Mouse (Mus musculus) CH12.LX (cell line): ENCODE results near the gene AW209491. TPM values are rescaled to one million over a fixed set of nuclear protein-coding genes. Genes with fewer than 3 reads are reported as not detected.
A peak's percentile ranks its signal among the peaks of the same experiment; 100 is the strongest.

Experiments
- DNase-seq: peaks from one replicate; pipeline ENCODE4 v3.0.0-alpha.2; 2013; ENCODE audit errors: extremely low read depth
- H3K27ac ChIP-seq: 2 replicates; pipeline ENCODE4 v1.5.1; 2012; ENCODE audit warnings: low read depth, mild to moderate bottlenecking, control low read depth, moderate library complexity; ENCODE audit not compliant: insufficient read depth
- H3K27me3 ChIP-seq: replicated peaks from 2 replicates; pipeline ENCODE3; 2012; ENCODE audit warnings: inconsistent platforms
- H3K36me3 ChIP-seq, 2 experiments: replicated peaks in 1 of 2; 2 replicates each; pipeline versions ENCODE3 to v1.6.1; 2012; ENCODE audit warnings: inconsistent platforms in 1 of 2, low read length in 1 of 2, mild to moderate bottlenecking in 1 of 2, mixed read lengths in 1 of 2, moderate library complexity in 1 of 2; ENCODE audit not compliant: control insufficient read depth in 1 of 2, insufficient read depth in 1 of 2
- H3K4me1 ChIP-seq, 2 experiments: 2 replicates each; pipeline ENCODE4 v1.6.1; 2012; ENCODE audit warnings: inconsistent platforms in 1 of 2, moderate library complexity in 1 of 2; ENCODE audit not compliant: insufficient read depth in 2 of 2, control insufficient read depth in 1 of 2
- H3K4me2 ChIP-seq: 2 replicates; pipeline ENCODE4 v1.6.1; 2012; ENCODE audit warnings: low read depth, mild to moderate bottlenecking, control low read depth; ENCODE audit not compliant: poor library complexity, insufficient read depth, severe bottlenecking
- H3K4me3 ChIP-seq, 3 experiments: fragments of 150-350 bp in 1 of 3; sonication (generic) in 1 of 3; replicated peaks in 1 of 3; 2 replicates each; pipeline versions ENCODE3 to v1.5.1; 2011 to 2012; ENCODE audit warnings: low read depth in 2 of 3, low read length in 2 of 3, mild to moderate bottlenecking in 2 of 3, moderate library complexity in 2 of 3, control low read depth in 1 of 3, improper control_type of control experiment in 1 of 3, inconsistent platforms in 1 of 3, mixed read lengths in 1 of 3; ENCODE audit not compliant: poor library complexity in 1 of 3
- H3K79me2 ChIP-seq: replicated peaks from 2 replicates; pipeline ENCODE4 v1.6.1; 2012; ENCODE audit warnings: mild to moderate bottlenecking, moderate library complexity; ENCODE audit not compliant: control insufficient read depth, poor library complexity, insufficient read depth, severe bottlenecking; ENCODE audit errors: extremely low read depth
- H3K9ac ChIP-seq: 2 replicates; pipeline ENCODE4 v1.6.1; 2012; ENCODE audit warnings: low read depth, mild to moderate bottlenecking, control low read depth, moderate library complexity; ENCODE audit not compliant: insufficient read depth
- H3K9me3 ChIP-seq: replicated peaks from 2 replicates; pipeline ENCODE3; 2012; ENCODE audit warnings: low read length, inconsistent platforms, mixed read lengths
- CHD2 ChIP-seq: IDR thresholded peaks from 2 replicates; pipeline ENCODE4 v1.6.1; 2011; ENCODE audit warnings: low read length, improper control_type of control experiment
- CTCF ChIP-seq, 2 experiments: IDR thresholded peaks in 1 of 2; conservative IDR thresholded peaks in 1 of 2; 2 replicates each; pipeline ENCODE4 v1.5.1; 2011 to 2012; ENCODE audit warnings: low read depth in 2 of 2, low read length in 2 of 2, improper control_type of control experiment in 1 of 2, inconsistent platforms in 1 of 2, mild to moderate bottlenecking in 1 of 2, moderate library complexity in 1 of 2
- ELF1 ChIP-seq: IDR thresholded peaks from 2 replicates; pipeline ENCODE4 v1.6.1; 2014; ENCODE audit warnings: low read depth, mild to moderate bottlenecking, inconsistent platforms, low read length, improper control_type of control experiment
- ETS1 ChIP-seq: conservative IDR thresholded peaks from 2 replicates; pipeline ENCODE4 v1.6.1; 2012; ENCODE audit warnings: low read depth, mild to moderate bottlenecking, inconsistent platforms, low read length, improper control_type of control experiment, moderate library complexity
- GABPA ChIP-seq: IDR thresholded peaks from 2 replicates; pipeline ENCODE4 v1.6.1; 2012; ENCODE audit warnings: low read depth, low read length, improper control_type of control experiment, inconsistent platforms; ENCODE audit not compliant: insufficient replicate concordance
- HCFC1 ChIP-seq: IDR thresholded peaks from 2 replicates; pipeline ENCODE4 v1.6.1; 2012; ENCODE audit warnings: low read depth, mild to moderate bottlenecking, inconsistent platforms, low read length, improper control_type of control experiment
- IRF4 ChIP-seq: IDR thresholded peaks from 2 replicates; pipeline ENCODE4 v1.6.1; 2014; ENCODE audit warnings: low read depth, mild to moderate bottlenecking, inconsistent platforms, low read length, improper control_type of control experiment
- JUN ChIP-seq: IDR thresholded peaks from 2 replicates; pipeline ENCODE4 v1.6.1; 2011; ENCODE audit warnings: low read depth, mild to moderate bottlenecking, low read length, improper control_type of control experiment, moderate library complexity; ENCODE audit not compliant: insufficient read depth
- MAX ChIP-seq: IDR thresholded peaks from 2 replicates; pipeline ENCODE4 v1.6.1; 2011; ENCODE audit warnings: low read length, improper control_type of control experiment
- MAZ ChIP-seq: IDR thresholded peaks from 2 replicates; pipeline ENCODE4 v1.6.1; 2012; ENCODE audit warnings: low read depth, mild to moderate bottlenecking, inconsistent platforms, low read length, improper control_type of control experiment, moderate library complexity
- MXI1 ChIP-seq: IDR thresholded peaks from 2 replicates; pipeline ENCODE4 v1.6.1; 2011; ENCODE audit warnings: mild to moderate bottlenecking, low read depth, low read length, improper control_type of control experiment
- MYC ChIP-seq: IDR thresholded peaks from 2 replicates; pipeline ENCODE4 v1.6.1; 2011; ENCODE audit warnings: low read depth, mild to moderate bottlenecking, improper control_type of control experiment, low read length
- PAX5 ChIP-seq: IDR thresholded peaks from 2 replicates; pipeline ENCODE4 v1.6.1; 2012; ENCODE audit warnings: low read length, inconsistent platforms, mixed read lengths
- POLR2A ChIP-seq: IDR thresholded peaks from 2 replicates; pipeline ENCODE4 v1.6.1; 2011; ENCODE audit warnings: low read depth, mild to moderate bottlenecking, improper control_type of control experiment, low read length
- RAD21 ChIP-seq: IDR thresholded peaks from 2 replicates; pipeline ENCODE4 v1.6.1; 2011; ENCODE audit warnings: low read depth, mild to moderate bottlenecking, low read length, improper control_type of control experiment, moderate library complexity
- RCOR1 ChIP-seq: conservative IDR thresholded peaks from 2 replicates; pipeline ENCODE4 v1.6.1; 2012; ENCODE audit warnings: low read depth, mild to moderate bottlenecking, inconsistent platforms, low read length, improper control_type of control experiment
- SIN3A ChIP-seq: IDR thresholded peaks from 2 replicates; pipeline ENCODE4 v1.6.1; 2012; ENCODE audit warnings: low read length, improper control_type of control experiment, inconsistent platforms
- SMC3 ChIP-seq: IDR thresholded peaks from 2 replicates; pipeline ENCODE4 v1.6.1; 2011; ENCODE audit warnings: low read depth, low read length, improper control_type of control experiment
- UBTF ChIP-seq: IDR thresholded peaks from 2 replicates; pipeline ENCODE4 v1.6.1; 2012; ENCODE audit warnings: low read depth, mild to moderate bottlenecking, inconsistent platforms, low read length, improper control_type of control experiment, moderate library complexity
- ZC3H11A ChIP-seq: IDR thresholded peaks from 2 replicates; pipeline ENCODE4 v1.6.1; 2012; ENCODE audit warnings: low read depth, mild to moderate bottlenecking, inconsistent platforms, low read length, improper control_type of control experiment
- dilution Hi-C: fragments of 300-500 bp; cut with MboI; formaldehyde crosslinking; loops from 2 replicates; pipeline ENCODE4 v1.14.3; 2020; ENCODE audit warnings: low sequenced_read_pairs; ENCODE audit not compliant: extremely low pct_unique_long_range_greater_than_20kb, extremely low pct_ligation_motif_present
- in situ Hi-C: fragments of 300-500 bp; cut with MboI; formaldehyde crosslinking; loops from 3 replicates; pipeline ENCODE4 v1.14.3; 2019; ENCODE audit warnings: low sequenced_read_pairs, low pct_ligation_motif_present, low pct_unique_long_range_greater_than_20kb, mixed read lengths
- polyA plus RNA-seq: library from polyadenylated mRNA; unstranded; fragments of >175 nt; gene quantifications from 2 replicates; pipeline ENCODE4 v1.2.1, GENCODE M21; 2012; ENCODE audit warnings: low read depth; ENCODE audit not compliant: insufficient read length
- total RNA-seq, 2 experiments: library from RNA; depleted of rRNA; stranded (reverse); fragments of 300-350 nt in 1 of 2; fragments of >200 nt in 1 of 2; gene quantifications; 2 replicates each; pipeline ENCODE4 v1.2.3; 2012 to 2014

Gene AW209491
- total and polyA plus RNA-seq, 3 experiments: 13.7 to 24.3 (median 18.8) TPM

- no peak for DNase-seq
- dilution Hi-C loops (no loop called here), in situ Hi-C loops (loop anchor here (25.0 kb wide), 1 partner anchor 1095 kb away; no protein-coding TSS in a partner anchor)
- TF ChIP-seq GABPA: no peak
- TF ChIP-seq POLR2A: no peak
- no peak for TF ChIP-seq CHD2
- no peak for TF ChIP-seq MAZ
- TF ChIP-seq SIN3A: no peak
- TF ChIP-seq RCOR1: no peak
- TF ChIP-seq MAX: no peak
- no peak for TF ChIP-seq PAX5
- no peak for TF ChIP-seq ETS1
- no peak for TF ChIP-seq ZC3H11A
- TF ChIP-seq IRF4: no peak
- no peak for TF ChIP-seq JUN
- Histone ChIP-seq H3K27ac (no peak overlapping the region), H3K4me3 (no peak overlapping the region), H3K79me2 (no peaks in the 10 kb centered on the region), H3K4me1 (no peaks in the 10 kb centered on the region), H3K9me3 (no peaks in the 10 kb centered on the region), H3K27me3 (no peaks in the 10 kb centered on the region), H3K4me2 (no peak overlapping the region), H3K9ac (no peak overlapping the region), H3K36me3 (no peaks in the 10 kb centered on the region)
Measured at GRCm38 (mm10) chr13:14667107-14667506, 37.2 kb downstream of the AW209491 start.

GRCm38 (mm10) chr13:14670342-14670741 lies 40.4 kb downstream of the AW209491 start:
- Histone ChIP-seq H3K9me3 (no peaks in the 10 kb centered on the region), H3K4me3 (no peak overlapping the region), H3K27ac (no peak overlapping the region), H3K27me3 (no peaks in the 10 kb centered on the region), H3K9ac (no peak overlapping the region), H3K36me3 (no peaks in the 10 kb centered on the region), H3K79me2 (no peaks in the 10 kb centered on the region), H3K4me2 (no peak overlapping the region), H3K4me1 (no peaks in the 10 kb centered on the region)
- TF ChIP-seq SMC3 (peak; percentile 64), POLR2A (no peak), ELF1 (no peak), UBTF (no peak), RCOR1 (no peak), CHD2 (no peak), CTCF (conservative IDR thresholded peaks at IDR 0.05 in 1 of 2, IDR thresholded peaks at IDR 0.05 in 1 of 2; ENCODE audit: low read depth in 2 of 2, low read length in 2 of 2) (peak; percentile 24 to 65; a peak in 3 of 4 replicates), HCFC1 (no peak), MXI1 (no peak), MYC (no peak), PAX5 (no peak), RAD21 (peak; percentile 55)
- peak; percentile 17 for DNase-seq
- in situ Hi-C loops: loop anchor here (25.0 kb wide), 1 partner anchor 1092 kb away; no protein-coding TSS in a partner anchor
- dilution Hi-C loops: no loop called here

Other genes with a start within 250 kb of the AW209491 start
- gene Hecw1, start 106.9 kb upstream of the AW209491 start, total RNA-seq (2012; rRNA removed): not detected in 2 replicates
- not detected in 2 replicates for gene Hecw1, start 106.9 kb upstream of the AW209491 start, total RNA-seq (2014; rRNA removed)
- gene Hecw1, start 106.9 kb upstream of the AW209491 start, polyA plus RNA-seq: not detected in 2 replicates
- 48.7 and 67.1 TPM in 2 replicates for gene Mrpl32, start 17.0 kb upstream of the AW209491 start, total RNA-seq (2012; rRNA removed)
- 190 and 238 TPM in 2 replicates for gene Mrpl32, start 17.0 kb upstream of the AW209491 start, total RNA-seq (2014; rRNA removed)
- 129 and 133 TPM in 2 replicates for gene Mrpl32, start 17.0 kb upstream of the AW209491 start, polyA plus RNA-seq
- 134 and 159 TPM in 2 replicates for gene Psma2, start 16.9 kb upstream of the AW209491 start, total RNA-seq (2012; rRNA removed)
- gene Psma2, start 16.9 kb upstream of the AW209491 start, total RNA-seq (2014; rRNA removed): 290 and 319 TPM in 2 replicates
- 184 and 206 TPM in 2 replicates for gene Psma2, start 16.9 kb upstream of the AW209491 start, polyA plus RNA-seq